Mouse (Mus musculus) limb, embryonic 14.5 days (tissue): ENCODE data around the gene Gng4. TPM values are rescaled to one million over a fixed set of nuclear protein-coding genes. Genes with fewer than 3 reads are reported as not detected.
A peak's percentile ranks its signal among the peaks of the same experiment; 100 is the strongest.
"Not testable (repeated sequence)": the region's sequence is repeated elsewhere in the genome, so short reads cannot be mapped to it uniquely, and the experiment has no call there.

Experiments
- ATAC-seq: fragments of 200-750 bp; cut with Nextera tagmentation; 2 replicates; pipeline ENCODE4 v1.8.0; 2017; ENCODE audit warnings: low read depth, moderate number of reproducible peaks, moderate TSS enrichment; ENCODE audit not compliant: low FRiP score
- DNase-seq: peaks from one replicate; pipeline ENCODE4 v3.0.0-alpha.2; 2015; ENCODE audit warnings: low spot score
- H3K27ac ChIP-seq: fragments of 300-500 bp; sonication (generic); replicated peaks from 2 replicates; pipeline ENCODE4 v1.5.1; 2014; ENCODE audit warnings: low read depth, mild to moderate bottlenecking, low read length, moderate library complexity, mixed read lengths
- H3K27me3 ChIP-seq: fragments of 300-500 bp; sonication (generic); 2 replicates; pipeline ENCODE4 v1.6.1; 2014; ENCODE audit warnings: low read length, mixed read lengths; ENCODE audit not compliant: control insufficient read depth, insufficient read depth
- H3K36me3 ChIP-seq: fragments of 300-500 bp; sonication (generic); 2 replicates; pipeline ENCODE4 v1.6.1; 2014; ENCODE audit warnings: mild to moderate bottlenecking, low read length, moderate library complexity, mixed read lengths; ENCODE audit not compliant: control insufficient read depth, insufficient read depth
- H3K4me1 ChIP-seq: fragments of 300-500 bp; sonication (generic); 2 replicates; pipeline ENCODE4 v1.6.1; 2014; ENCODE audit warnings: antibody characterized with exemption, low read length, mixed read lengths; ENCODE audit not compliant: control insufficient read depth, insufficient read depth
- H3K4me2 ChIP-seq: fragments of 300-500 bp; sonication (generic); replicated peaks from 2 replicates; pipeline ENCODE4 v1.6.1; 2014; ENCODE audit warnings: low read depth, mild to moderate bottlenecking, low read length, moderate library complexity; ENCODE audit not compliant: severe bottlenecking
- H3K4me3 ChIP-seq: fragments of 300-500 bp; sonication (generic); replicated peaks from 2 replicates; pipeline ENCODE4 v1.5.1; 2014; ENCODE audit warnings: low read length
- H3K9ac ChIP-seq: fragments of 300-500 bp; sonication (generic); 2 replicates; pipeline ENCODE4 v1.6.1; 2014; ENCODE audit warnings: mild to moderate bottlenecking, low read depth, low read length, moderate library complexity; ENCODE audit not compliant: severe bottlenecking
- H3K9me3 ChIP-seq: fragments of 300-500 bp; sonication (generic); 2 replicates; pipeline ENCODE4 v1.6.1; 2016; ENCODE audit warnings: low read length; ENCODE audit not compliant: control insufficient read depth
- POLR2A ChIP-seq: fragments of 200-500 bp; IDR thresholded peaks from 2 replicates; pipeline ENCODE4 v1.8.0; 2012; ENCODE audit warnings: inconsistent platforms, mild to moderate bottlenecking, moderate library complexity, borderline replicate concordance; ENCODE audit not compliant: insufficient read depth, insufficient read length; ENCODE audit errors: extremely low read depth
- WGBS: fragments of 180-500 bp; shearing (Covaris S2); extraction: QIAGEN DNeasy Blood & Tissue Kit; methylation state at CpG from one replicate; pipeline ENCODE4 v1.1.7; 2014; 5-methylcytosine and 5-hydroxymethylcytosine counted together
- polyA plus RNA-seq, 2 experiments: library from polyadenylated mRNA; depleted of rRNA in 1 of 2; stranded (reverse) in 1 of 2; unstranded in 1 of 2; fragments of >200 nt; fragmentation: Nextera tagmentation in 1 of 2; extraction: Ambion mirVana in 1 of 2; gene quantifications; 2 replicates each; pipeline versions ENCODE4 v1.2.1 to v1.2.3; 2012 to 2014

The Gng4 gene
- polyA plus RNA-seq, 2 experiments, result 4.8 to 10.7 TPM

GRCm38 (mm10) chr13:13795166-13795832, 11.4 kb downstream of the Gng4 start:
- H3K9me3 ChIP-seq, result no peaks in the 10 kb centered on the region
- no peak overlapping the region for H3K4me2 ChIP-seq
- no peak overlapping the region for H3K4me3 ChIP-seq
- TF ChIP-seq POLR2A, result no peak
- H3K9ac ChIP-seq, result no peak overlapping the region
- WGBS, result 35% methylated on average over 5 of the region's 5 CpGs
- no peak overlapping the region for H3K27ac ChIP-seq
- ATAC-seq (no peak), DNase-seq (no peak)
- no peaks in the 10 kb centered on the region for H3K4me1 ChIP-seq
- no peaks in the 10 kb centered on the region for H3K27me3 ChIP-seq
- H3K36me3 ChIP-seq, result no peaks in the 10 kb centered on the region

- WGBS, result 94% methylated on average over 1 of the region's 1 CpGs
- H3K27ac ChIP-seq, result no peak overlapping the region
Observed at GRCm38 (mm10) chr13:13796082-13796481, 12.2 kb downstream of the Gng4 start.

GRCm38 (mm10) chr13:13797816-13798215, 14.0 kb downstream of the Gng4 start:
- H3K27me3 ChIP-seq, H3K4me2 ChIP-seq, H3K27ac ChIP-seq, H3K4me1 ChIP-seq, H3K36me3 ChIP-seq, ATAC-seq, H3K4me3 ChIP-seq, H3K9me3 ChIP-seq, DNase-seq, H3K9ac ChIP-seq: not testable (repeated sequence)
- WGBS, result 82% methylated on average over 12 of the region's 12 CpGs

More at GRCm38 (mm10) chr13:13796082-13796481, 12.2 kb downstream of the Gng4 start:
- H3K4me2 ChIP-seq, result no peak overlapping the region
- no peak overlapping the region for H3K9ac ChIP-seq
- TF ChIP-seq POLR2A, result no peak
- no peak overlapping the region for H3K4me3 ChIP-seq
- H3K9me3 ChIP-seq, result no peaks in the 10 kb centered on the region
- ATAC-seq (no peak), DNase-seq (no peak)
- H3K27me3 ChIP-seq, result no peaks in the 10 kb centered on the region
- H3K36me3 ChIP-seq, result no peaks in the 10 kb centered on the region
- H3K4me1 ChIP-seq, result no peaks in the 10 kb centered on the region

- Histone ChIP-seq H3K27ac (no peak overlapping the region), H3K36me3 (no peaks in the 10 kb centered on the region), H3K27me3 (no peaks in the 10 kb centered on the region), H3K4me1 (no peaks in the 10 kb centered on the region), H3K4me2 (no peak overlapping the region), H3K9ac (no peak overlapping the region), H3K4me3 (no peak overlapping the region), H3K9me3 (no peaks in the 10 kb centered on the region)
- WGBS, result 83% methylated on average over 8 of the region's 8 CpGs
- ATAC-seq, result no peak
- no peak for TF ChIP-seq POLR2A
- DNase-seq, result no peak
Observed at GRCm38 (mm10) chr13:13798775-13799174, 14.9 kb downstream of the Gng4 start.

GRCm38 (mm10) chr13:13808337-13809132, 24.7 kb downstream of the Gng4 start:
- no peak for TF ChIP-seq POLR2A
- H3K4me2 ChIP-seq, result no peak overlapping the region
- 0 out of 2 replicates have a peak, but pooled peaks cover 4% of the 10 kb centered on the region for H3K4me1 ChIP-seq
- H3K27me3 ChIP-seq, result no peaks in the 10 kb centered on the region
- no peak overlapping the region for H3K4me3 ChIP-seq
- H3K9me3 ChIP-seq, result no peaks in the 10 kb centered on the region
- 0 out of 2 replicates have a peak, but pooled peaks have one; percentile 49 for ATAC-seq
- H3K27ac ChIP-seq, result no peak overlapping the region
- H3K36me3 ChIP-seq, result no peaks in the 10 kb centered on the region
- WGBS, result 14% methylated on average over 11 of the region's 11 CpGs
- DNase-seq, result peak; percentile 33
- no peak overlapping the region for H3K9ac ChIP-seq
